Mouse (Mus musculus) intestine, postnatal 0 days (tissue): Measurements from ENCODE around the gene Ncapg2. TPM values are rescaled to one million over a fixed set of nuclear protein-coding genes. Genes with fewer than 3 reads are reported as not detected.

ENCODE experiments used
- ATAC-seq: fragments of 200-750 bp; cut with Nextera tagmentation; 2 replicates; pipeline ENCODE4 v1.8.0; 2017; ENCODE audit warnings: mild to moderate bottlenecking, moderate TSS enrichment, moderate library complexity
- H3K27ac ChIP-seq: fragments of 300-500 bp; sonication (generic); 2 replicates; pipeline ENCODE4 v1.5.1; 2014; ENCODE audit warnings: mild to moderate bottlenecking, low read depth, low read length, moderate library complexity
- H3K27me3 ChIP-seq: fragments of 300-500 bp; sonication (generic); replicated peaks from 2 replicates; pipeline ENCODE4 v1.6.1; 2014; ENCODE audit warnings: low read length, mixed read lengths; ENCODE audit not compliant: control insufficient read depth, insufficient read depth
- H3K36me3 ChIP-seq: fragments of 300-500 bp; sonication (generic); 2 replicates; pipeline ENCODE4 v1.6.1; 2014; ENCODE audit warnings: mild to moderate bottlenecking, moderate library complexity; ENCODE audit not compliant: control insufficient read depth, insufficient read depth
- H3K4me1 ChIP-seq: fragments of 300-500 bp; sonication (generic); replicated peaks from 2 replicates; pipeline ENCODE4 v1.6.1; 2014; ENCODE audit warnings: antibody characterized with exemption, low read length, mixed read lengths; ENCODE audit not compliant: control insufficient read depth, insufficient read depth
- H3K4me2 ChIP-seq: fragments of 300-500 bp; sonication (generic); replicated peaks from 2 replicates; pipeline ENCODE4 v1.6.1; 2014; ENCODE audit warnings: low read depth, mild to moderate bottlenecking, moderate library complexity
- H3K4me3 ChIP-seq: fragments of 300-500 bp; sonication (generic); 2 replicates; pipeline ENCODE4 v1.5.1; 2014; ENCODE audit warnings: low read depth, low read length
- H3K9ac ChIP-seq: fragments of 300-500 bp; sonication (generic); 2 replicates; pipeline ENCODE4 v1.6.1; 2014; ENCODE audit warnings: mild to moderate bottlenecking, low read depth, low read length
- H3K9me3 ChIP-seq: fragments of 300-500 bp; sonication (generic); 2 replicates; pipeline ENCODE4 v1.6.1; 2016; ENCODE audit warnings: mixed run types; ENCODE audit not compliant: control insufficient read depth
- CTCF ChIP-seq: sonication (generic); IDR thresholded peaks from 2 replicates; pipeline ENCODE4 v1.5.1; 2016; ENCODE audit warnings: low read depth, mild to moderate bottlenecking, control low read depth, antibody characterized with exemption, moderate library complexity
- WGBS: fragments of 180-500 bp; shearing (Covaris S2); extraction: QIAGEN DNeasy Blood & Tissue Kit; methylation state at CpG from one replicate; pipeline ENCODE4 v1.1.7; 2014; 5-methylcytosine and 5-hydroxymethylcytosine counted together
- polyA plus RNA-seq: library from polyadenylated mRNA; unstranded; fragments of >200 nt; fragmentation: Nextera tagmentation; extraction: Ambion mirVana; gene quantifications from 2 replicates; pipeline ENCODE4 v1.2.1, GENCODE M21; 2015

The Ncapg2 gene
- polyA plus RNA-seq, 1 experiment from 2014 or later, result 9.4 TPM

GRCm38 (mm10) chr12:116404012-116404679 lies 1.1 kb upstream of the Ncapg2 start:
- Histone ChIP-seq H3K9me3 (no peaks in the 10 kb centered on the region), H3K36me3 (no peaks in the 10 kb centered on the region), H3K27ac (no peak overlapping the region), H3K4me1 (no peaks in the 10 kb centered on the region), H3K27me3 (no peaks in the 10 kb centered on the region), H3K4me2 (peak overlapping the region; percentile 94), H3K4me3 (no peak overlapping the region; the same call in 1 of the 2 replicates), H3K9ac (no peak overlapping the region)
- no peak for TF ChIP-seq CTCF
- ATAC-seq, result no peak
- 96% methylated on average over 18 of the region's 18 CpGs for WGBS

- TF ChIP-seq CTCF, result no peak
Observed at GRCm38 (mm10) chr12:116405836-116406155, 594 bp downstream of the Ncapg2 start.

GRCm38 (mm10) chr12:116407883-116408282 lies 2.7 kb downstream of the Ncapg2 start:
- H3K9me3 ChIP-seq, result no peaks in the 10 kb centered on the region
- no peak for TF ChIP-seq CTCF
- no peaks in the 10 kb centered on the region for H3K27me3 ChIP-seq
- no peak overlapping the region for H3K4me3 ChIP-seq
- no peak for ATAC-seq
- H3K27ac ChIP-seq, result no peak overlapping the region
- no peaks in the 10 kb centered on the region for H3K4me1 ChIP-seq
- no peak overlapping the region for H3K4me2 ChIP-seq
- H3K9ac ChIP-seq, result no peak overlapping the region
- WGBS, result 94% methylated on average over 5 of the region's 5 CpGs
- no peaks in the 10 kb centered on the region for H3K36me3 ChIP-seq

More at GRCm38 (mm10) chr12:116405836-116406155, 594 bp downstream of the Ncapg2 start:
- H3K27me3 ChIP-seq, result no peaks in the 10 kb centered on the region
- WGBS, result 5% methylated on average over 8 of the region's 8 CpGs
- peak overlapping the region; percentile 81 for H3K9ac ChIP-seq
- H3K27ac ChIP-seq, result no peak overlapping the region
- H3K36me3 ChIP-seq, result no peaks in the 10 kb centered on the region
- peak overlapping the region; percentile 94 for H3K4me2 ChIP-seq
- H3K4me1 ChIP-seq, result no peaks in the 10 kb centered on the region
- peak; percentile 10 for ATAC-seq
- peak overlapping the region; percentile 90 for H3K4me3 ChIP-seq
- no peaks in the 10 kb centered on the region for H3K9me3 ChIP-seq

GRCm38 (mm10) chr12:116414941-116415340 lies 9.7 kb downstream of the Ncapg2 start:
- no peaks in the 10 kb centered on the region for H3K36me3 ChIP-seq
- H3K27me3 ChIP-seq, result no peaks in the 10 kb centered on the region
- H3K9ac ChIP-seq, result no peak overlapping the region
- 90% methylated on average over 4 of the region's 4 CpGs for WGBS
- H3K4me3 ChIP-seq, result no peak overlapping the region
- no peak overlapping the region for H3K4me2 ChIP-seq
- ATAC-seq, result no peak
- H3K4me1 ChIP-seq, result no peaks in the 10 kb centered on the region
- no peak overlapping the region for H3K27ac ChIP-seq
- H3K9me3 ChIP-seq, result no peaks in the 10 kb centered on the region
- no peak for TF ChIP-seq CTCF

GRCm38 (mm10) chr12:116416514-116416913 lies 11.3 kb downstream of the Ncapg2 start:
- no peak for TF ChIP-seq CTCF
- no peaks in the 10 kb centered on the region for H3K27me3 ChIP-seq
- no peaks in the 10 kb centered on the region for H3K4me1 ChIP-seq
- H3K4me2 ChIP-seq, result no peak overlapping the region
- 91% methylated on average over 1 of the region's 1 CpGs for WGBS
- ATAC-seq, result no peak
- H3K4me3 ChIP-seq, result no peak overlapping the region
- no peak overlapping the region for H3K27ac ChIP-seq
- H3K9me3 ChIP-seq, result no peaks in the 10 kb centered on the region
- no peaks in the 10 kb centered on the region for H3K36me3 ChIP-seq
- no peak overlapping the region for H3K9ac ChIP-seq

GRCm38 (mm10) chr12:116421656-116422055 lies 16.5 kb downstream of the Ncapg2 start:
- Histone ChIP-seq H3K4me3 (no peak overlapping the region), H3K9me3 (no peaks in the 10 kb centered on the region), H3K36me3 (peaks cover 16% of the 10 kb centered on the region), H3K27me3 (no peaks in the 10 kb centered on the region), H3K4me2 (no peak overlapping the region), H3K9ac (no peak overlapping the region), H3K4me1 (no peaks in the 10 kb centered on the region), H3K27ac (no peak overlapping the region)
- ATAC-seq, result no peak
- 88% methylated on average over 2 of the region's 2 CpGs for WGBS
- no peak for TF ChIP-seq CTCF
